Mouse (Mus musculus) gastrocnemius, postnatal 25 days (tissue): ENCODE measurements at regions not wholly inside any gene's neighbourhood (a gene's known extent, or its start where the extent isn't known, plus 50 kb on each side); places are given as distances from the start of the nearest gene placed in this dataset.

ENCODE experiments used
- DNase-seq: peaks from one replicate; pipeline ENCODE4 v3.0.0; 2022

DNA sequence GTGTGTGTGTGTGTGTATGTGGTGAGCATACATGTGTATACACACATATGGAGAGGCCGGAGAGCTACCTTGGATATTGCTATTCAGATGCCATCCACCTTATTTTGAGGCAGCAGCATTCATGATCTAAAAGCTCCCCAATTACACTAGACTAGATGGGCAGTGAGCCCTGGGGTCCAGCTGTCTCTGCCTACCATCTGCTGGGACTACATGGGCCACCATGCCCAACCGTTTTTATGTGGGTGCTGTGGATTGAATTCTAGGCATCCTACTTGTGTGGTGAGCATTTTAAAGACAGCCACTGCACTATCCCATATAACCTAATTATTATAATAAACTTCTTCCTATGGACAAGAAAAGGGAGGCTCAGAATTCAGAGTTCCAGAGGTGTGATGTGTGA, 172.6 kb downstream of the Gas1 start:
- DNase-seq: no peak

DNA sequence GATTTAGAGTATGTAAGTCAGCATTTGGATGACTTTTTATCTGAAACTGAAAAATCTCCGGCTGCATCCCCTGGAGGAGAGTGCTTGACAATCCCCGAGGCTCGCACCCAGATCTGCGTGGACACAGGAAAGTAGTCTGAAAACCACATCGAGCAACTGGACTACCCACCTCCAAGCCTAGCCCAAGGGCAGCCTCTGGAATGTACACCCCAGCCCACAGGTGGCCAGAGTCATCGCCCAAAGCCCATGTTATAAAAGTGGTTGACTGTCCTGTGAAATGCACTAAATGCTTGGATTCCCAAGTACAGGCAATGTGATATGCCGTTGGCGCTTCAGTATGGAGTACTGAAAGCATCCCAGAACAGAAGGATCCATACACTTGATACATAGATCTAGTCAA, 175.1 kb downstream of the Gas1 start:
- no peak for DNase-seq

DNA sequence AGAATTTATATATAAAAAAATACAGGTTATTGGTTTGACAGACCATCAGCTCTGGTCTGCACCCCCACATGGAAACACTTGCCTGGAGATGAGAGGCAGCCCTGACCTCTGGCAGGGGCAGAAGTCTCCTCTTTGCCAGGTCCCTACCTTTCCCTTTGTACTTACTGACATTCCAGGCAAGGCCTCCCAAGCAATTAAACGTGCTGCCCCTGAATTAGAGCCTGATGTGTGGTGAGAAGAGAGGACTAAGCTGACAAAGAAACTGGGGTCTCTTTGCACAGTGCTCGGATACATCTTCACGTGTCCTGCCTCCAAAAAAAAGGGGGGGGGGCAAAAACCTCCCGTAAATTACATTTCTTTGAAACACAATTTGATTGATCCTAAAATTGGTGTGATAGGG, 175.5 kb downstream of the Gas1 start:
- DNase-seq: no peak

DNA sequence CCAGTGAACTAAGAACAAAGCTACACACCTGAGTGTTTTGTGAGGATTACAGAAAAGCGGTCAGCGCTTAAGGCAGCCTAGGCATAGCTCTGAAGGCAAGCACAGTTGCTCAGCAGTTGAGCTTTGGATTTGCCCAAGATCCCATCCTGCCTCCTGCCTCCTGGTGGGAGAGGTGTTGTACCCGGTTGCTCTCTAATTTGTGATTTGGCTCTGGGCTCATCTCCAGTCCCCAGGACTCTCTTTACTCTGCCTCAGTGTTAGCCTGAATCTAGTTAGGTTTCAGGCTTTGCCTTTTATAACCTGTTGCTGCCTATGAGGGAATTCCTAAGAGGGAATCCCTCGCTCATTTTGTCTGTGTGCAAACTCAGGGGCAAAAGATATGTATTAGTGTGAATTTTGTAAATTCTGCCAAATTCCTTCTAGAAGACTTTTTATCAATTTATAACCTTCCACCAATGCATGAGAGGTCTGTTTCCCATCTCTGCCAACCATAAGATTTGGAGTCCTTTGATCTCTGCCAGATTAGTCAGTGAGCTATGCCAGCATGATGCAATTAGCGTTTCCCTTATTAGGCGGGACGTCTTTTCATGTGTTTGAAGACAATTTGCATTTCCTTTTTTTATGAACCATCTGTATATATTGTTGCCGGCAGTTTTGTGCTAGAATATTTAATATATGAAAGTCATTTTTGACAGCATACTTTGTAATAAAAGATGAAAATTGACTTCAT, 176.4 kb downstream of the Gas1 start:
- DNase-seq: no peak

DNA sequence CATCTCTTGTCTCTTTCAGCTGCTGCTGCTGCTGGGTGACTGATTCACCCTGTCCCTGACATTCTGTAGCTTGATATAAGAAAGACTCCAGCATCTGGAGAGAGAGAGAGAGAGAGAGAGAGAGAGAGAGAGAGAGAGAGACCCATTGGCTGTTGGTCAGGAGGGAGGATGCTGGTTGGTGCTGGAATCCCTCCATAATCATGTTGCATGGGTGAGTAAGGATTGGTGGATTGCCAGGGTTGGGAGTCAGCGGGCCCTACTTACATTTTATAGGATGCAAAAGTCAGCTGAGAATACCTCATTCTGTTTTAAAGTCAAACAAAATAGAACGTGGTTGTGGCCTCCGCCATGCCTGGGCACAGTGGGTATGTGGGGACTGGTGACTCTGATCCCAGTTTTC, 174.5 kb upstream of the Tut7 start:
- DNase-seq: no peak

DNA sequence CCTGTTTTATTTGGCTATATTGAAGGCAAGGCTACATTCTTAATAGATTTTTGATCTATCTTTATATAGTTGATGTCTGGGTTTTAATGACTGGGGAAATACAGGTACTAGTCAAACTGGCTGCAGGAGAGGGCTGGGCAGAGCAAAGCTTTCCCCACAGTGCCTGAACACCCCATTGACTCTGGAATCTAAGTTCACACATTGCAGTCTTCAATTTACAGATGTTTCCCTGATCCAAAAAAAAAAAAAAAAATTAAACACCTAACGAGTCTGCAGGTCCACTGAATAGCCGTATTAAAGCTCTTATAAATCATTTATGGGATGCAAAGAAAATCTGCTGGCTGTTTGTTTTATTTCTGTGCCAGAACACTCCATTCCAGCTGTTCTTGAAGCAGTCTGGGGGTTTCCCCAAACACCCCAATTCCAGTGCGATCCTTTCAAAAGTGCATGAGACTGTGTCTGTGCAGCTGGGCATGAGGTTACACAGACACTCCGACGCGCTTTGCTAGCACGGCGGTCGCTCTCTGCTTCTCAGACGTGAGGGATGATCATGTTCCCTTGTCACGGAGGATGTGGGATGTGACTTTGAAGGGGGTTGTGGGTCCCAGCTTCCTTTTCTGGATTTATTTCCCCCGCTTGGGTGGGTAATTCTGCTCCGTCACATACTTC, 173.3 kb upstream of the Tut7 start:
- DNase-seq: no peak

DNA sequence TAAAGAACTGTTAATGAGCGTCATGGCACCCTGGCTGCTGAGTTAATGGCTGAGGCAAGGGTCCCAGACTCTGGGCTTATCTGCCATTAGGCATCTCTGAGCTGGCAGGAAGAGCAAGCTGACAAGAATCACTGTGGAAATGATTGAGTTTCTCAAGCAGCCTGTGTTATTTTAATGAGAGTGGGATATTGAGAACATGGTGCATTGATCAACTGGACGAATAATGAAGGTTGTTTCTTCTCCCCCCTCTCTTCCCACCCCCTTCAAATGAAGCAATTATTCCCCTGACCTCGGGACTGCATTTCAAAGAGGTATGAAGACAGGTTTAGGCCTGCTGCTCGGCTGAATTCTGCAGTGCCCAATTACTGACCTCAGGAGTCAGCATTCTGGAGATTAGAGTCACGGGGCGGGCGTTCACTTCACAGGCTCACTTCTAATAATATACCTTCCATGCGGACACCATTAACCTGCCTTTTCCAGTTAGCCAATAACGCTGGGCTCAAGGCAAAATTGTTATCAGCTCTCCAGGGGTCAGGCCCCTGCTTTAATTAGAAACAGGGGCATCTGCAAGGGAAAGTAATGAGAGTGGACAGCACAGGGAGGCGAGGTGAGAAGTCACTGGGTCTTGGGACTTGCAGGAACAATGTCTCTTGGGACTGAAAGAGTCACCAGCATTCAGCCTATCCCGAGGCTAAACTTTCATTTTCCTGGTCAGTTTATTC, 170.0 kb upstream of the Tut7 start:
- DNase-seq: no peak

DNA sequence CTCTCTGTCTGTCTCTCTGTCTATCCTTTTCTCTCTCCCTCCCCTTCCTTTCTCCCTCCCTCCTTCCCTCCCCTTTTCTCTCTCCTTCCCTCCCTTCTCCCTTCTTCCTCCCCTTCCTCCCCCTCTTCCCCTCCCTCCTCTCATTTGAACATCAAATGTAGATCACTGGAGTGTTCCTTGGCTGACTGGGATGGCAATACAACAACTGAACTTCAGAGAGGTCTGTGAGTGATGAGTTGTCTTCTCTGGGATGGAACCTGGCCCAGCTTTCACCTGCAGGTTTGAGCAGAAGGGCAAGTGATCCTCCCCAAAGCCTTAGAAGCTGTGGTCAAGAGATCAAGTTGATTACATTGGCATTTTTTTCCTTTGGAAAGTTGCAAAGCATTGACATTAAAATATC, 169.4 kb upstream of the Tut7 start:
- DNase-seq: no peak

DNA sequence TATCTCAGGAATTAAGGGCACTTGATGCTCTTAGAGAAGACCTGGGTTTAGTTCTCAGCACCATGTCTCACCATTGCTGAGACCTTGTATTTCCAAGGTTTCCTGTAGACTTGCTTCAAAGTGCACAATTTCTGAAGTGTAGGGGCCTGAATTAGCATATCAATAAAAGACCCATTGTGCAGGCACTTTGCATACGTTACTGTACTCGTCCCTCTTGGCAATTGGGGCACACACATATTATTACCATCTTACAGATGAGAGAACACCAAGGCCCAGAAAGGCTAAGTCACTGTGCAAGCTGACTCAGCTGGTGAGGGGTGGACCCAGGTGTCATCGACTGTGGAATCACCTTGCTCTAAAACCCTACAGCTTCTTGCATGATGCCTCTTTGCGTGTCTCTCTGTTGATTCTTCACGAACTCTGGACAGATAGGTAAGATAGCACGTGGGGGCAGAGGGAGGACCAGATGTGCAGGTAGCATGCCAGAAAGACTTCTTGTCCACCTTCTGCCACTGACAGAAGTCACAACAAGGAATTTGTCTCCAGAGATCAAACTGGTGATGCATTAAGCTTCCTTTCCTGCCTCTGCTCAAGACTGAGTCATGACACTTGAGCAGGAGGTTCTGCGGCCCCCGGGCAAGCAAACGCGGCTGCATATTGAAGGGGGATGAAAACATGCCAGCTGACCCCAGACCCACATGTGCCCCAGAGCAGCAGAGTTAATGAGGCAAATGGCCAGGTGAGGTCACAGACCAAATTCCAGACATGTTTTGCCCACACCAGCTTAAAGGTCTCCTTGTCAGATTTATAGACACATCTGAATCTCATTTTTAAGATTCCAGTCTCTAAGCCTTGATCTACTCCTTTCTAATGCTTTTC, 167.7 kb upstream of the Tut7 start:
- DNase-seq: no peak

DNA sequence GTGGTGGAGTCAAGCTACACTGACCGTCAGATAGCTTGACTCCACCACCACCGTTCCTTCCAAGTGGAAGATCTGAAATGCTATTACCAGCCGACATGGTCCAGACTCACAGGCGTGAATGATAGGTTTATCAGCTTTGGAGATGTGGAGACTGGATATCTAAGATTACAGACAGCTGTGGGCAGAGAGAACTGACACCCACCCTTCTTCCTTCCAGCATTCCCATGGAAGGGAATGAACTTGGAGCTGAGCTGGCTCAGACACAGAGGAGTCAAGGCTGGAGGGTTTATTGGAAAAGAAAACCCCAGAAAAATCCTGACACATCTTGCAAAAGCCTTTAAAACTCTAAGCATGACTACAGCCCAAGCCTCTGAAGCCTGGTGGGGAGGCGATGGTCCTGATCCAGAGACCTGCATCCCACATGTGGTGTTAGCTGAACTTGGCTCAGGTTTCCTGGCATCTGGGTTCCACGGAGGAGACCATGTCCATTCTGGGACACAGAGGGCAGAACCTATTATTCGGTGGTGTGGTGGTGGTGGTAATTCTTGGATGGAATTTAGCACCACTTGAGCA, 165.5 kb upstream of the Tut7 start:
- DNase-seq: no peak

DNA sequence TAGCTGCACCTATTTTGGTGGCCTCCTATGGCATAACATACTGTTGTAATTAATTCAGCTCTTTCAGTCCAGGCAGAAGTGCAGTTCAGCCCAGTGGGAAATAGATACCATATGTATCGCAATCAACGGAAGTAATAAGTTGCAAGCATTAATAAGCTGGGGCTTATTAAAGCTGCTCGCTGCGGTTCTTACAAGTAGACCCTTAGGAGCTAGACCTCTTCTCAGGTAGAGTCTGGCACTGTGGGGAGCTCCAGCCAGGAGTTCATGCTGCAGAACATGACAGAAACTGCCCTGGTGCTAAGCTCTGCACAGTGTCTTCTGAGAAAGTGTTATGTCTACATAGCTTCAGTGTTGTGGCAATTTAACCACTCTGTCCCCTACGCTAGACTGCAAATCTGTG, 153.5 kb upstream of the Tut7 start:
- DNase-seq: no peak

DNA sequence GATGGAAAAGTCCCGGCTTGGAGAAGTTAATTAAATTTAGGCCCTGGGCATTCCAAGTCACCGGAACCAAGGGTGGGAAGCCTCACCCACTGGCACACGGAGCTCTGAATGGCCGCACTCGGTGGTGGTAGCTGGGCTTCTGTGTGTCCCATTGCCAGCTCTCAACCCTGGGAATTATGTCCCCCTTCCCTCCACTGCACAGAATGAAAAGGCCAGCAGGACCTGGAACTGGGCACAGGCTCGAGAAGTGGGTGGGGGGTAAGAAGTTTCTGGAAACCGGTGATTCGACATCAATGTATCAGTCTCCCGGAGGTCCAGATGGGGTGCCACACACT, 149.1 kb upstream of the Tut7 start:
- DNase-seq: no peak

DNA sequence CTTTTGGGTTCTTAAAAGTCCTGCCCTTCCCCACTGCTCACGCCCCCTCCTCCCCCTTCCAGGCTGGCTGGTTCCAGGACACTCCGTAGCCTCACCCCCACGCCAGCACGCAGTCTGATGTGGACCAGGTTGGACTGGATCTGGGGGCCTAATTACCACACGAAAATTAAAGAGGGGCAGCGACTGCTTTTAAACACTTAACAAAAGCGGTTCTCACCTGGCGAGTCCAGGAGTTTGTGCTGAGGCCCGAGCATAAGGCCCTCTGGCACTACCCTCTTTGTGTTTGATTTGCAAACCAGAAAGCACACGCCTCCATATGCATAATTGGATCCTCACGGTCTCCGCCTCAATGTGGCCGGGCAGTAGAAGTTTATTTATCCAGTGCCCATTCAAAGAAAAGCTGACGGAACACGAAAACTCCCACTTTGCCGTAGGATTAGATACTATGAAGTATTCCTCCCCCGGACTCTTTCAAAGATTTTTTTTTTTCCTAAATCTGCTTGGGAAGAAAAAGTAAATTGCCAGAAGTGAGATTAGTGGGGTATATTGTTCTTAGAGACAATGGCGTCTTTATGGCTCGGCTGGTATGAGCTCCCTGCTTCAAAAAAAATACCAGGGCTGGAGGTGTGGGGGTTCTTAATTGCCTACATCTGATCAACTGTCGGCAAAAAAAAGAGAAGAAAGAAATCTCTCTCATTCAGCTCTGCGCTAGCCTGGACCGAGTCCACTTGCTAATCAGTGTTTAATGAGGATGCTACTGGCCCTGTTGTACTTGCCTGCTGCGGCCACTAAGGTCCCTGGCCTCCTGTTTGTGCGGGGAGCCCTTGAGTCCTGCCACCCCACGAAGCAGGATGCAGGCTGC, 148.5 kb upstream of the Tut7 start:
- no peak for DNase-seq

DNA sequence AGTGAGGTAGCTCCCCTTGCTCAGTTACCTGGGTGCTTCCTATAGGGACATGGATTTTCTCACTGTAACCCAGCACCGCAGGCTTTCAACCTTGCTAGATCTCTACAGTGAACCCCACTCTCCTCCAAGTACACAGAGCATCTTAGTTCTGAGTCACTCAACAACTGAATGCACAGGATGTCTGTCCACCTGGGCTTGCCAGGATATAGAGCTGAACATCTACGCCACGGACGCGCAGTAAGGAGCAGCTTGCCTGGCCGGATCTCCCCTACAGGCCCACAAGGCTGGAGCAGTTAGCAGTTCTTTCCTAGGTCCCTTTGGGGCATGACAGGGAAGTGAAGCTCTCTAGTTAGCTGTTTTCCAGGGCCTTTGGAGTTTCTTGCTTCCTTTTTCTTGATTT, 147.5 kb upstream of the Tut7 start:
- DNase-seq: no peak

DNA sequence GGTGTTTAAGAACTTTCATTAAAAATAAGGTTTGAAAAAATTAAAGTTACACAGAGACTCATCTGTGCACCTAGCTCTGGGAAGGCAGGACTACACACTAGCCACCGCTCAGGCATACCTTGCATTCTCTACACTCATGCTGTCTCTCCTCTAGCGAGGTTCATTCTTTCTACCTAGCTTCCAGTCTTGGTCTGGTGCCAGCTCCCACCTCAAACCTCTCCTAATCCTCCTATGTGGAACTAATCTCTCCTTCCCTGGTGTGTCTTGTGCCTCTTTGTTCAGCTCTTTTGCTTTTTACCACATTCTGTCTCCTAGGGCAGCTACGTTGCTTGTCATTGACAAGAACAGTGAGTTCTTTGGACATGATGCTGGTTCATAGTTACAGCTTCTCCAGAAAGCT, 146.5 kb upstream of the Tut7 start:
- no peak for DNase-seq

DNA sequence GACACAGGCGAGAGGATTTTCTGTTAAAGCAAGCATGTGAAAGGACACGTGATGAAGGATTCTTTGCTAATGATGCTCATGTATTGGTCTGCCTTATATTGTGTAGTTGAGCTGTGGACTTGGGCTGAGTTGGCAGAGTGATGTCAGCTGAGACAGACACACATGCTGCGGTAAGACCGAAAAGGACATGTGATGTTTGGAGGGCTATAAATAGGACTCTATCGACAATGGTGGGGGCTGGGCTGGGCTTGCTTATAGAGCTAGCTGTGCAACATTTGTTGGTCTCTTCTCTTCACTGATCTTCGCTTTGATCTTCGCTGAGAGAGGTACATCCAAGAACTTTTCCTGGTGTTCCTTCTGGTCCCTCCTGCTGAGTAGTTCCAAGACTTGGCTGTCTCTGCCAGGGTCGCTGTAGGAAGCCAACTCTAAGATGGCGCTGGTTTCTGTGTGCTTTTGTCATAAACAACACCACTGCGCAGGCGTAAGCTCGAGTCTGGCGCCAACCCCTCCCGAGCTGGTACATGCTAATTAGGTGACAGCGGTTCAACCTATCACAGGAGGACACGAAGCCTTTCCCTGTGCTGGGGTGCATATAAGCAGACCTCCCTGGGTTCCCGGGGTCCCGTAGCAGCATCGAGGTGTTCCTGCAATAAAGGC, 145.8 kb upstream of the Tut7 start:
- DNase-seq: no peak

DNA sequence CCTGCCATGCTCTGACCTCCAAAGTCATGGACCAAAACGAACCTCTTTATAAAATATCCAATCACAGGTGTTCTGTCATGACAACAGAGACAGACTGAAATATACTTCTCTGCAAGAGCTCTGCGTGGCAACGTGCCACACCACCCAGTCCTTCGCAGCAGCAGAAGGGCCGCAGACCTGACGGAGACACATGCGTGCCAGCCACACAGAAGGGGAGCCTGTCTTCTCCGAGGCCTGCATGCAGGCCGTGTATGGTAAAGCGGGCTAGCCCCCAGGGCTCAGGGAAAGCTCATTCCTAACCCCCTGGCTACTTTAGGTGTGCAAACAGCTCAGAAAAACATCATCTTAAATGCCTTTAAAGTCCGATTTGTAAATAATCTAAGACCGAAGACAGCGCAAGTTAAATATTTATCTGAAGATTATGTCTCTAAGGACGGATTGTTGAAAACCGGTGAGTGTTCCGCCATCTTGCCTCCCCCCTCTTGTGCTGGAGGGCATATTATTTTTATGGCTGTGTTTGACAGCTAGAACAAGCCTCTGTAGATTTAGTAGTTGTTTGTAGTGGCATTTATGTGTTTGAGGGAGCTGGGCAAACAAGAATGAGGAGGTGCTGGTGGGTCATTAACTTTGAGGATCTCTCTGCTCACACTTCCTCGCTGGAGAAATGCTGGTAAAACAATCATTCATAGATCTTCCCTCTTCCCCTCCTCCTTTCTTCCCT, 143.7 kb upstream of the Tut7 start:
- no peak for DNase-seq

DNA sequence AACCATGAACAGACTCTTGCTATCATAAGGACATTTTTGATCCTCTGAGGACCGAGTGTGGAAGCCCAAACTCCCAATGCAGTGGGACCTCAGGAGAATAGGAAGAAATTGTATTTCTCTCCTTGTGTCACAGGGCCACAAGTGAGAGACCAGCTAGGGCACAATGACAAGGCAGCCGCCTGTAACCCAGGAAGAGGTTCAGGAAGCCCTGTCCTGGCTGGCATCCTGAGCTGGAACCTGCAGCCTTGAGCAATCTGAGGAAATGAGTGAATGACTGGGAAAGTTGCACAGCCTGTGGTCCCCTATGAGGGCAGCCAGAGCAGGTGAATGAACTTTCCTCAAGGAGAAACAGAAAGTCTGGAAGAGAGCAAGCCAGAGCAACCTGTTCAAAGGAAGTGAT, 142.0 kb upstream of the Tut7 start:
- DNase-seq: no peak

DNA sequence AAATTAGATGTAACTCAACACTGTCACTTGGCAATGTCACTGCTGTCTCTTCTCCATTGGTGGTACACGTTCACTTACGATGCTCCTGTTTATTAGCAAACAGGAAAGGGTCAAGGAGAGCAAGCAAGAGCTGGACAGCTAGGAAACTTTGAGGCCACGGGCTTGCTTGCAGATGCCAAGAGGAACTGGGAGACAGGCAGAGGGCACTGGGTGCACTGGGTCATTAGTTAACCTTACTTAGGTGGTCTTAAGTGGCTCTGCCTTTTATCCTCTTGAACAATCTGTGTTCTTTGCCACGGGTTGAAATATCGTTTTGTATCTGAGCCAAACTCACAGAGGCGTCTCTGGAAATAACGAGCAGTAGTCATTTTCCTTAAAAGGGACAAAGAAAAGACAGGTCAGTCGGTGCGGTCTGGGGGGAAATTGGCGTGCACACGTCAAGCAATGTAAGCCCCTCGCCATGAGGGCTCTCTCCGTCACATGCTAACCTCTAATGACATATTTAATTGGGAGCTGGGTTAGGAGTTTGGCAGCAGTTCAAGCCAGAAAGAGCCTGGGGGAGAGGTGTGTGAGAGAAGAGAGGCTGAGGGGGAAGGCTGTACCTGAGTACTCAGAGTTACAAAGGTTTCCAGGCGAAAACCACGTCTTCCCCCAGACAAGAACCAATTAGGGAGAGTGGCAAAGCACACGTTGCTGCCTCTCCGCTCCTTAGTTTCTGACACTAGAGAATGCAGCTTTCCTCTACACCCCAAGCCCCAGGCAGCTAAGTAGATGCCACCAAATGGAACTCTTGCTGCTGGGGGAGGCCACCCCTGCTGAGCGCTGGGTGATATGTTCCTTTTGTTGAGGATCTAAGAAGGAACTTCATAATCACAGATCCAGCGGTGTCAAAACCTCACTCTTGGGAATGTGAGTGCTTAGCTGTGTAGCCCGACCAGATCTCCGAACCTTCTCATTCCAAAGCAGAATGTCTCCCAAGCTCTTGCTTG, 140.0 kb upstream of the Tut7 start:
- no peak for DNase-seq
